Mouse (Mus musculus): ENCODE measurements around the gene Tjp3.
A peak's percentile ranks its signal among the peaks of the same experiment; 100 is the strongest.

The Tjp3 gene

DNA sequence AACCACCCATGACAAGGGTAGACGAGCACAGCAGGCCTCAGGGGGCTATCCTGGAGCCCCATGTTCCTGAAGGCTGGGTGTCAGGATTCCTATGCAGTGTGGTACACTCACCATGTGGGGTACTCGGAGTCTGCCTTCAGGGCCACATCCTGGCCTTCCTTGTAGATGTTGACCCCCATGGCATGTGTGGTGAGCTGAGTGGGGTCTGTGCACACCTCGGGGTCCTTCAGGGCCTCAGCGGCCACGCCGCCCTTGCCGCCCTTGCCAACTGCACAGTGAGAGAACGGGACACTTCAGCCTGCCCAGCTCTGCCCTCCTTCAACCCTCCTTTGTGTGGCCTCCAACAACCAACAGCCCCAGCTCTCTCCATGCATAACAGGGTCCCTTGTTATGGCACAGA lies 25.8 kb downstream of the Tjp3 start:
- DNase-seq = no peak

DNA sequence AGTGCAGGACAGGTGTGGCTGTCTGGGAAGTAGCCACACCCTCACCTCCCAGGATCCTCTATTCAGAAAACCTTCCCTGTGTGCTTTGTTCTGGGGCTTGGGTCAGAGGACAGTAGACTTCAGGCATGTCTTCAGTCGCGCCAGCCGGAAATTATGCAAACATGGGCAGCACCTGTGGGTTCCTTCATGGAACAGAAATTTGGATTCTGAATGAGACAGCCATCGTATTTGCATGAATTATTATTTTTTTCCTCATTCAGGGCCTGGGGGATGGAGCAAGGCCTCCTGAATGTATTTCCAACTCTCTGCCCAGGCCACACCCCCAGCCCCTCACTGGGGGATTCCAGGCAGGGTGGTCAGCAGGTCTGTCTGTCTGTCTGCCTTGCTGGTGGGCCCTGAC lies 30.4 kb downstream of the Tjp3 start:
- no peak for DNase-seq

DNA sequence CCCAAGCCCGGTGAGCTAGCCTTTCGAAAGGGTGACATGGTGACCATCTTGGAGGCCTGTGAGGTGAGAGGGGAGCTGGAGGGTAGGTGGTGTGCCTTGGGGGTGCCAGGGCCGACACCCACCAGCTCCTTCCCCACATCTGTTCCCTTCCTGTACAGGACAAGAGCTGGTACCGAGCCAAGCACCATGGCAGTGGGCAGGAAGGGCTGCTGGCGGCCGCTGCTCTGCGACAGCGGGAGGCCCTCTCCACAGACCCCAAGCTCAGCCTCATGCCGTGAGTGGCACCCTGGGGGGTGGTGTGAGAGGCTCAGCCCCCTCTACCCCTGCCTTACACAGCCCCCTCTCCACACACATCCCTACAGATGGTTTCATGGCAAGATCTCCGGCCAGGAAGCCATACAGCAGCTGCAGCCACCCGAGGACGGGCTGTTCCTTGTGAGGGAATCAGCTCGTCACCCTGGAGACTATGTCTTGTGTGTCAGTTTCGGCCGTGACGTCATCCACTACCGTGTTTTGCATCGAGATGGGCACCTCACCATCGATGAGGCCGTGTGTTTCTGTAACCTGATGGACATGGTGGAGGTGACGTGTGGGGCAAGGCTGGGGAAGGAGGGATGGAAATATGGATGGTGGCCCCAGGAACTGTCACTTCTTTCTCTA lies 32.0 kb downstream of the Tjp3 start:
- no peak for DNase-seq

DNA sequence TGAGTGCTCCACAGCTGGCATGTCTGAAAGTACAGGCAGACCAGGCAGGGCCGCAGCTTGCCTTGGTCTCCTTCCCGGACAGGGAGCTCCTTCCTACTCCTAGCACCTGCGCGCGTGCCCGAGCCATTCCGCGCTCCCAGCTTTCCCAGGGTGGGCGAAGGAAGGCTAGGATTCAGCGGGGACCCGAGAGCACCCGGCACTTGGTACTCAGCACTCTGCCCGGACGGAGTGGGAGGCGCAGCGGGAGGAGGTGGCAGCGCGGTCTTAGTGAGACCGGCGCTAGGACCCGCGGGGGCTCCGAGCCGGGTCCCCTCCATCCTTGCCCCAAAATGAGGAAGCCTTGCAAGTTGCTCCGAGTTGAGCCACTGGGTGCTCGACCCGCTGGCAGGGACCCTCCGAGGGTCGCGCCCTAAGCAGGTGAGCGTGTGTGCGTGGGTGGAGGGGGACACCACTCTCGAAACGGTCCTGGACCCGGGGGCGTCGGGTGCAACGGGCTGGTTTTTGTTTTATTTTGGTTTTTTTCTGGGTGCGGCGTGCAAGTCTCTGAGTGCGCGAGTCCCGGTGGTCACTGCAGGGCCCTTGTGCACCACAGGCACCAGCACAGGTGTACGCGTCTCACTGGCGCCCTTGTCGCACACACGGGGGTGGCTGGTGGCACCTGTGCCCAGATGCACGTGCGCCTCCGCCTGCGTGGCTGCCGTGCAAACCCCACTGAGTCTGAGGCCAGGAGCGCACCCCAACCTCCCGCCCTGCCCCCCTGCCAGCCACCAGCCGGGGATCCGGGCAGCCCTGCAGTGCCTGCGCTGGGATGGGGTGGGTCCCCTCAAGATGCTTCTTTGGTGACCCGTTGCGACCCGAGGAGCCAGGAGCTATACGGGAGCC lies 34.0 kb downstream of the Tjp3 start:
- DNase-seq = peak; percentile 28 to 51

DNA sequence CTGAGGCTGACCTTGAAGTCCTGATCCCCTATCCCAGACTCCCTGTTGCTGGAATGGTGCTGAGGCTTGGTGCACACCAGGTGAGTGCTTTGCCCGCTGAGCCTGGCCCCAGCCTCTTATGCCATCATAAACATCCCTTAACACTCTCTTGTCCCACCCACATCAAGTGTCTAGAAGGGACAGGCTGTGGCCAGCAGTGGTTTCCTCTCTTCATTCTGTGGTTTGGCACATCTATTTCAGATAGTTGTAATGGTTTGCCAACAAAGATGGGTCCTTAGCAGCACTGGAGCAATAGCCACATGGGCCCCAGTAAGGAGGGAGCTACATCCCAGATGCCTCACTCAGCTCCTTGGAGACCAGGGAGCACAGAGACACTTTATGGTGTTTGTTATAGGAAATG lies 36.5 kb downstream of the Tjp3 start:
- no peak for DNase-seq

DNA sequence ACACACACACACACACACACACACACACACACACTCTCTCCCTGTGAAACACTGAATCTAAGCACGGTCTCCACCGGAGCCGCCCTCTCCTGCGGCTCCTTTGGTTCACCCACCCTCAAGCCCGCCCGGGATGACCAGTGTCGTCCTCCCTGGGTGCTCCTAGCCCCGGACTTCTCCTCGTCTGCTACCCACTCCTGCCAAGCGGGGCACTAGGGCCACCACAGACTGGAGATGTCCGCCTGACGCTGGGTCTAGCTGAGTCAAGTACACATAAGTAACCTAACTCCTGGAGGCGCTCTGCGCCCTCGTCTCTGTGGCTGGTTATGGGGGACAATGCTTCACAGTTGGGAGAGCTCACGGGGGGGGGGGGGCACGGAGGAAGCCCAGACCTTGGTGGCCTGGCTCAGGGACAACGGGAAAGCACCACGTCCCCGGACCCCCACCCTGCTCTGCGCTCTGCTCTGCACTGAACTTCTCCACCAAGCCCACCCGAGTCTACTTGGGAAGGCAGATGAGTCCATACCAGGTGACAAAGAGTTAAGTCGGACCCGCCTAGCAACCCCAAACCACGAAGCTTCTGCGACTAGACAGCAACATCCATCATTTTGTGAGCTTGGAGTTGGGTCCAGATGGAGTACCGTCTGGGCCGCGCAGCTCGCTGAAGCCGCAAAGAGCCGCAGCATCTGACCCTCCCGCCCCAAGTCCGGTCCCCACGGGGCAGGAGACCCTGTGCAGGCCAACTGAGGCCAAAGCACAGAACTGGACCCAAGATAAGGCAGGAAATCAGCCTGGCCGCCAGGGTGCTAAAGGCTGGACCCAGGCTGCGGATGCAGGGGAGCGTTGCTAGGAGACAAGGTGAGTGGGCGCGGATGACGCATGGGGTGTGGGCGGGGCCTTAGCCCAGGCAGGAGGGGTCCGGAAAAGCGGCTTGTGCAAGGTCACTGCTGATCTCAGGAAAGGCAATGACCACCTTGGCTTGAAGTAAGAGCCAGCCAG lies 38.7 kb downstream of the Tjp3 start, which contains the start of gene Matk:
Matk (plus strand) TSS at position 512 of the 996 bp plus-strand sequence.
- DNase-seq = peak; percentile 56 to 58

DNA sequence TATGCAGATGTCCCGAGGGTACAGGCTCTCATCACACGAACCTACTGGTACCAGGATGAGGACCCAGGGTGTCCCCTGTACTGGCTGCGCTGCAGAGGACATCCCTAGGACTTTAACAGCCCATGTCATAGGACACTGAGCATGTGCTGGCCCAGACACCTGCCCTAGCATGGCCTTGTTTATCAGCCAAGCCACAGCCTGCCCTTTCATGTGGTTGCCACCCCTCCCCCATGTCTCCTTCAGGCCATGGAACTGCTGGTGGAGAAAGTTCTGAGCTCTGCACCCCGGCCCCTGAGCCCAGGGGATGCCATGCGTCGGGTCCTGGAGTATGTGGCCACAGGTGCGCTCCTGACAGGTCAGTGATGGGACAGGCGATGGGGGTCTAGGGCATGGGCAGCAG lies 41.9 kb downstream of the Tjp3 start:
- DNase-seq = no peak

DNA sequence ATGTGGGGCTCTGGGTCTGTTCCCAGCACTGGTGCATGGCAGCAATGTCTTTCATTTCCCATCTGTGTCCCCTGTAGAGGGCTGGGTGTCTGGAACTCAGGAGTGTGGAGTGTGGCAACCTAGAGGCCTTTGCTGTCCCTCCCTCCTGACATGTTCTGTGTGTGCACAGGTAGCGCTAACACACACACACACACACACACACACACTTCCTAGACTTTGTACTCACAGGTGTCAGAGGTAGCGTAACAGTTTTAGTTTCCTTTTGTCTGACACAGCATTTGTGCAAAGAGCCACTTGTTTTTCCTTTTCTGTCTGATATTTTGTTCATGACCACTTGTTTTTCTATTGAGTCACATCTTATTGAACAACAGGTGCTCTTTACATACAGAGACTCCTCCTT lies 43.6 kb downstream of the Tjp3 start:
- DNase-seq = no peak

DNA sequence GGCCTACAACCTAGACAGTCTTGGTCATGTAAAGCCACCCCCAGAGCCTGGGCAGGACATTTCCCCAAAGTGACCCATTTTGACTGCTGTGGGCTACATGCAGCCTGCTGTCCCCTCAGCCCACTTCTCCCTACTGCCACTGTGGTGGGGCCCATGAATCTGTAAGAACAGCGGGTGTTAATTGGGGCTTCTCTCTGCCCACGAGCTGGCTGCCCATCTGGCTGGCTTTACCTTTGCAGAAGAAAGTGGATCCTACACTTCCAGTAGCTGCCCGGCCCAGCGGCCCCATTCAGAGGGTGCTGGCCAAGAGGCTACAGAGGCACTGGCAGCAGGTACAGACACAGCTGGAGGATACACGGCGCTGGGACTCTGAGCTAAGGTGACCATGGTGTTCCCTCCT lies 46.2 kb downstream of the Tjp3 start:
- no peak for DNase-seq

DNA sequence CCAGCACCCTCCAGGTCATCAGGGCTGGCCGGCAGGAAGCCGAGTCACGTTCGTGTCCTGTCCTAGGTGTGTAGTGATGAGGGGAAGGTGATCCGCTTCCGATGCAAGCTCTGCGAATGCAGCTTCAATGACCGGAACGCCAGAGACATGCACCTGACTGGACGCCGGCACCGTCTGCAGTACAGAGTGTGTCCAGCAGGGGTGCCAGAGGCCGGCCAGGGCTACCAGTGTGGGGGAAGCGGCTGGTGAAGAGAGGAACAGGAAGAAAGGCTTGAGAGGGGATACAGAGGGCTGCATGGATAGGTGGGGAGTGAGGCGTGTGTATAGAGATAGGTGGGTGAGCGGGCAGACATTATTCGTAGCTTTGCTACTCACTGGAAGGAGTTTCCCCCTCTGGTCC lies 46.8 kb downstream of the Tjp3 start:
- DNase-seq = peak; percentile 66 to 87

DNA sequence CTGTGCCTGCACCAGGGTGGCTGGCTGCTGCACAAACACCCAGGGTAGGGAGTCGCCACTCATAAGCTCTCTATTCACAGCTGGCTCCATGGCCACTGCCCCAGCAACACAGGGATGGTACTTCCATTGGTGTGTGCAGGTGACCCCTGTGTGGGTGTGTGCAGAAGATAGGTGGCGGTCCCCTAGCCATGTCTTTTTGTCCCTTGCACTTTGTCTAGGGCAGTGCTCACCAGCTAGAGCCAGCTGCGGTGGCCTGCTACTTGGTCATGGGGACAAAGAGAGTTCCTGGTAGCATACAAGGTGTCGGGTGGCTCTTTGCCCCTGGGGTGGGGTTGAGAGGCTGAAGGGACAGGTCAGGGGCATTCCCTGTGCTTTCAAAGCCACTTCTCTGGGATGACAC lies 47.2 kb downstream of the Tjp3 start:
- no peak for DNase-seq

DNA sequence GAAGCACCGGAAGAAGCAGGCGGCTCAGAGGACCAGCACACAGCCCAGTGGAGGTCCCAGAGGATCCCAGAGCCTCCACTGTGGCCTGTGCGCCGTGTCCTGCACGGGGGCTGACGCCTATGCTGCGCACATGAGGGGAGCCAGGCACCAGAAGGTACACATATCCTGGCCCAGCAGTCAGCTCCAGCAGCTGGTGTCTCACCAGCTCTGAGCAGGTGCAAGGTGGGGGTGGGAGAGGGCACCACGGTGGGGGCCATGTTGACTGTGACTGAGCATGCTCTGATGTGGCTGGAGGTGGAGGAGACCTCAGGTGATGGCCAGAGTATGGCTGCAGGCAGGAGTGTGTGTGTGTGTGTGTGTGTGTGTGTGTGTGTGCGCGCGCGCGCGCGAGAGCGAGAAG lies 49.4 kb downstream of the Tjp3 start:
- no peak for DNase-seq

DNA sequence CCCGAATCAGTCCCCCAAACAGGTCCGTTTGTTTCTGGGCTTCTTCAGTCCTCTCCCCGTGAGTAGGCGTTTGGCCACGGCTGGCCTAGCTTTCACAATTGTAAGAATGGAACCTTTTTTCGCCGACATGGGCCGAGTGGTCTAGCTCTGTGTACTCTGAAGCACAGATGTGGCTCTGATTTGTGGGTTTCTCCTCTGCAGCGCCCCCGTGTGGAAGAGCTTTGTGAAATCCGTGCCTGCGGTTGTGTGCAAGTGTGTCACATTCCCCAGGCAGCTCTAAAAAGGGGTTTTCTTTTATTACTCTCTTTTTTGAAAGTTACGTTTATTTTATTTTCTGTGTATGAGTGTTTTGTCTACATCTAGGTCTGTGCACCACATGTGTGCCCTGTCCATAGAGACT lies 50.5 kb downstream of the Tjp3 start:
- peak in 1 of 2 experiments; percentile 54 for DNase-seq

DNA sequence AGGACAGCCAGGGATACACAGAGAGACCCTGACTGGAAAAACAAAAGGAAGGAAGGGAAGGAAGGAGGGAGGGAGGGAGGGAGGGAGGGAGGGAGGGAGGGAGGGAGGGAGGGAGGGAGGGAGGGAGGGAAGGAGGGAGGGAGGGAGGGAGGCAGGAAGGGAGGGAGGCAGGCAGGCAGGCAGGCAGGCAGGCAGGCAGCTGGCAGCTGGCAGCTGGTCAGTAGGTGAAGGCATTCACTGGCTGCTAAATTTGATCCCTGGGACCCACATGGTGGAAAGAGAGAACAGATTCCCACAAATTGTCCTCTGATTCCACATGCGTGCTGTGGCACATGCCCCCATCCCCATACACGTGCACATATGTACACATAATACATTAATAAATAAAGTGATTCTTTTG lies 52.8 kb downstream of the Tjp3 start:
- no peak for DNase-seq

DNA sequence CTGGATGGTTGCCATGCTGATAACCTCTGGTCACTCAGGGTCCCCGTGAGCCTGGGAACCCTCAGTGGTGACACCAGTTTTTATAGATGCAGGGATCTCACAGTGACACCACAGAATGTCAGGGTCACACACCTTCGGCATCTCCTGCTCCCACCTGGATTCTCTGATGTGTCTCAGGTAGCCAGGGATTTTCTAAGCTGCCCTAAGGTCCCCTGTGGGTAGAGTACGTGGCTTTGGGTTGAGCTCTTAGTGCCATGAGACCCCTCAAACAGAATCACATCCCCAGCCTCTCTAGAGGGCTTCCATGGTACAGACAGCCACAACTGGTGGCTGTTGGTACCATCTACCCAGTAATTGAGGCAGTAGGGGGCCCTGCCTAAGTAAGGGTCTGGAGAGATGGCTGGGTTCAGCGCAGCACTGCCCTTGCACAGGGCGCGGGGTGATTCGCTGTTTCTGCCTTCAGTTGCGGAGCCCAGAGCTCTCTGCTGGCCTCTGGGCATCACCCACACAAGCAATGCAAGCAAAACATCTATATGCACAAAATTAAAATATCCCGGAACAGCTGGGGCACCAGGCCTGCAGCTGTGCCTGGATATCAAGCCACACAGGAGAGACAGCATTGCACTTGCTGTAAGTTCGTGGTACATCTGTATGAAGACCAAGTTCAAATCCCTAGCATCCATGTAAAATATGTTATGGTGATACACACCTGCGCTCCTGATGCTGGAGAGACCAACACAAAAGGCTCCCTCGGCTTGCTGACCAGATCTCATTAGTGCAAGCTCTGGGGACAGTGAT lies 54.7 kb downstream of the Tjp3 start:
- DNase-seq = no peak

DNA sequence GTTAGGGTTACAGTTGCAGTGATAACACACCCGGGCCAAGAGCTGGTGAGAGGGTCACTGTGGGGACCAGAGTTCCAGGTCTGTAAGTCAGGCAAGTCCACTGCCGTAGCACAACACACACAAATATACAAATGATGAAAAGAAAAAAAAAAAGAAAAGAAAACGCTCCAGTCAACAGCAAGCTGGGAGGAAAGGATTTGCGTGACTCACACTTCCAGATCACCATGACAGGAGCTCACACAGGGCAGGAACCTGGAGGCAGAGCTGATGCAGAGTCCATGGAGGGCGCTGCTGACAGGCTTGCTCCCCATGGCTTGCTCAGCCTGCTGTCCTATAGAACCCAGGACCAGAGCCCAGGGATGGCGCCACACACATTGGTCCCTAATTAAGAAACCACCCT lies 57.2 kb downstream of the Tjp3 start:
- DNase-seq = no peak

DNA sequence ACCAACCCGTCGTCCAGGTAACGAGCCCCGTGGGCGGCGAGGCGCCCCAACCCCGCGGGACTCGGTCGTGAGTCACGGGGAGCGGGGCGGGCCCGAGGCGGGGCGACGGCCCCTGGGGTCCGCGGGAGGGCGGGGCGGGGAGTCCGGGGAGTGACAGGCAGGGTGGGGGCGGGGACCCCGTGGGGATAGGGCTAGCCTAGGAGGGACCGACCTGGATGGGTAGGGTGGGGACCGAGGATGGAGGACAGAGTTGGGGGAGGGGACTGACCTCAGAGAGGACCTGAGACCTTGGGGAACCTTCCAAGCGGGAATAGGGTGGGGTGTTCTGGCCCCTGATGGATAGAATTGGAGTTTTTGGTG lies 58.2 kb downstream of the Tjp3 start:
- no peak for DNase-seq

DNA sequence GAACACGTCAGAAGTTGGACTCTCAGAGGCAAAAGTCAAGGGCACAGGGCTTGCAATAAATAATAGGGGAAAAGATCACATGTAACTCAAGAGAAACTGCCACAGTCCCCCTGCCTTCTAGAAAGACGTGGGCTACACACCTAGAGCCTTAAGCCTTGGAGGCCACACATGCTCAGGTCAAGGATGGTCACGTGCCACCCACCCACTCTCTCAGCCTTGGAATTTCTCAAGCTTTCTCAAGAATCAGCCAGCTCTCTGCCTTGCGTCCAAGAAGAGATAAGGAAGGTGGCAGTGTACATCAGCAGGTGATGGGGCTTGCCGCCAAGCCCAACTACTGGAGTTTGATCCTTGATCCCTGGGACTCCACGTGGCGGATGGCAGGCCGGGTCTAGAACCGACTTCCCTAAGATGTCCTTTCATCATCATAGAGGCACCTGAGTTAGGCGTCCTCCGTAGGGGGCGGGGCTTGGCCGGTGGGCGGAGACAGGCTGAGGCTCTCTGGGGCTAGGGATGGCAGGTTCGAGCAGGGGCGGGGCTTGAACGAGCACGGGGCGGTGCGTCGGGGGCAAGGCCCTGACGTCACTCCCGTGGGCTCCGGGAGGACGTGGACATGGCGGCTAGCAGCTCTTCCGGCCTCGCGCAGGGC lies 58.7 kb downstream of the Tjp3 start, which contains the start of gene Zfr2:
Zfr2 (plus strand) TSS at position 576 of the 646 bp plus-strand sequence.
- peak; percentile 88 to 94 for DNase-seq

DNA sequence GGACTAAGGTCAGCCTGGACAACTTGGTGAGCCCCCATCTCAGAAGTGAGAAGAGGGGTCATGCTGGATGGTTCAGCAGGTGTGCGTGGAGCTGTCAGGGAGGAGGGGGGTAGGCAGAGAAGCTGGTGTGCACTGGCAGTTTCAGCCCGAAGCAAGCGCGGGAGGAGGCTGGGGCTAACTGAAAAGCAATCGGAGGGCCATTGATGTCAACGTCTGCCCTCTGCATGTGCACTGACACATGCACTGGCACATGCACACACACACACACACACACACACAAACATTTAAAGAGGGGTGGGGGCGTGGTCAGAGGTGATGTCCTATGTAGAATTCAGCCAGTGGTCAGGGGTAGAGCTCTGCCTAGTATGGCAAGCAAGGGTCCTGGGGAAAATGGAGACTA lies 59.9 kb downstream of the Tjp3 start:
- DNase-seq = no peak

DNA sequence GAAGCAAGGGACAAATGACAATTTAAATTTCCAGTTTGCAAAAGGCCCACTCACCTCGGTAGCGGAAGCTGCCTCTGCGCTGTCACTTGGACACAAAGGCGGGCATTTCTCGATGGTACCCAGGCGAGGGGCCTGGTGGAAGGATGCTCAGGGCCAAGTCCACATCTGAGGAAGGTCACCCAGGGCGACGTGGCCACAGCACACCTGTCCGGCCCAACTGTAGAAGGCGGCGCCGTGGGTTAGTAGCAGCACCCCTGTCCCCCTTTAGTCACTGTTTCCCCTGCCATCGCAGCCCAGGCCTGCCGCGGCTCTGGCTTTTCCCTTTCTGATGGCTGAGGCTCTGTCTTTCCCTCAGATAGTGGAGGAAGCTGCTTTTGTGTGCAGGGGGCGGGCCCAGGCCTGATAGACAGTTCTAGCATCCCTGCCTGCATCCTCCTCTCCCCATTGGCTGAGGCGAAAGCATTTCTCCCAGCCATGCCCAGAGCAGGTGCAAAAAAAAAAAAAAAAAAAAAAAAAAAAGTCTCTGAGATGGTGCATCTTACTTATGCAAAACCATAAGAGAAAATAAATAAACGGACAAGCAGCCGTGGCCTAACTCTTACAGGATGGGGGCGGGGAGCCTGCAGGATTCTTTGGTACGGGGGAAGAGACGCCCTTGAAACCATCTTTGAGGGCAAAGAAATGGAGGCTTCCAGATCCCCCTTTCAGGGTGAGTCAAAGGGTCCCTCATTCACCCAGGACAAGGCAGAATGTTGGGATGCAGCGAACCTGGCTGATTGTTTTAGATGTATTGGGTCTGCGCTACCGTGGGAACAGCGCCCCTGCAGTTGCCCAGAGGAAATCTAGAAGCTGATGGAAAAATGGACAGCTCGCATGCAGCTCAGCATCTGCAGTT lies 60.7 kb downstream of the Tjp3 start, which contains the start of gene Atcay:
Atcay (minus strand) TSS at position 396 of the 895 bp plus-strand sequence.
- no peak for DNase-seq

Measured in spleen, adult 18-20 months (tissue).